In genomic region chr11:76928586-76928985, GRCm38 (mm10) we compare ENCODE assay signal across 18 mouse cellular contexts. TPM values are rescaled to one million over a fixed set of nuclear protein-coding genes. Genes with fewer than 3 reads are reported as not detected.
DNase-seq lines count a peak whose midpoint lies in the region; TF ChIP-seq lines count a peak whose summit lies in the region.
"Not testable (repeated sequence)": the region's sequence is repeated elsewhere in the genome, so short reads cannot be mapped to it uniquely, and the experiment has no call there.
"Had no signal": no experiment of that assay in that cellular context is flagged by ENCODE, and none has a peak within 500 bp of the region (broad histone marks: within the 10 kb centered on the region; RNA-seq: fewer than 3 reads in every experiment).

No protein-coding gene starts in this region.

- H3K27me3 ChIP-seq in kidney, adult 2 months (replicated peaks; ENCODE audit: control insufficient read depth, insufficient read depth, low read length); liver, adult 2 months (ENCODE audit: control insufficient read depth, insufficient read depth, low read length): not testable (repeated sequence)

- DNase-seq in kidney, adult 11 months, result peak; percentile 77
- peak; percentile 86 for DNase-seq in kidney, adult 2 months
- DNase-seq in kidney, adult 9 months, result peak; percentile 88
- DNase-seq in kidney, postnatal 25 days, result peak; percentile 36 to 76
- peak; percentile 73 for DNase-seq in liver, adult 2 months (ENCODE audit: extremely low read depth, low read depth, low spot score)

- 39% methylated on average over 8 of the region's 8 CpGs for WGBS in kidney, adult 2 months
- WGBS in liver, adult 2 months, result 48% methylated on average over 8 of the region's 8 CpGs

- not testable (repeated sequence) for H3K4me1 ChIP-seq in kidney, adult 2 months (ENCODE audit: control insufficient read depth, insufficient read depth, low read length); liver, adult 2 months (ENCODE audit: control insufficient read depth, insufficient read depth, low read length)

- not testable (repeated sequence) for TF ChIP-seq POLR2A in kidney, adult 2 months (IDR thresholded peaks at IDR 0.05; ENCODE audit: low read depth, low read length); liver, adult 2 months (IDR thresholded peaks at IDR 0.05; ENCODE audit: extremely low read depth, insufficient read depth, low read length)

- peak overlapping the region; percentile 50; the same call in 1 of the 2 replicates for H3K27ac ChIP-seq in kidney, adult 2 months (ENCODE audit: insufficient read depth, low read depth, low read length)
- H3K27ac ChIP-seq in liver, adult 2 months (replicated peaks; ENCODE audit: insufficient read depth, low read depth, low read length), result not testable (repeated sequence)

- not testable (repeated sequence) for TF ChIP-seq CTCF in kidney, adult 2 months (conservative IDR thresholded peaks at IDR 0.05; ENCODE audit: insufficient read depth, insufficient read length, low read depth, low read length); liver, adult 2 months (IDR thresholded peaks at IDR 0.05; ENCODE audit: low read depth, low read length)

- H3K79me2 ChIP-seq in liver, adult 2 months (ENCODE audit: control insufficient read depth, insufficient read depth, low read length), result not testable (repeated sequence)

- H3K4me3 ChIP-seq in kidney, adult 2 months (ENCODE audit: insufficient read depth, low read depth, low read length); liver, adult 2 months (ENCODE audit: insufficient read depth, low read depth, low read length): not testable (repeated sequence)

- H3K36me3 ChIP-seq in kidney, adult 2 months (ENCODE audit: control insufficient read depth, insufficient read depth, low read length); liver, adult 2 months (ENCODE audit: control insufficient read depth, insufficient read depth, low read length): not testable (repeated sequence)

- H3K9ac ChIP-seq in liver, adult 2 months (ENCODE audit: low read depth, low read length), result not testable (repeated sequence)

RNA-seq across cellular contexts. Expression of gene Blmh, which starts 4.0 kb away (rescaled TPM):
- polyA plus RNA-seq in kidney, adult 2 months (2012; rRNA removed), result 26.1 and 27.8 TPM in 2 replicates
- 43.6 and 45.8 TPM in 2 replicates for total RNA-seq in liver, adult 2 months (2014; rRNA removed)
- polyA plus RNA-seq in liver, adult 2 months (2012; rRNA removed), result 8.6 and 10.3 TPM in 2 replicates

RNA-seq across cellular contexts. Expression of gene Tmigd1, which starts 26.6 kb away (rescaled TPM):
- polyA plus RNA-seq in kidney, adult 2 months (2012; rRNA removed), result 36.1 and 39.0 TPM in 2 replicates
- total RNA-seq in liver, adult 2 months (2014; rRNA removed), result not detected in 2 replicates
- not detected in 2 replicates for polyA plus RNA-seq in liver, adult 2 months (2012; rRNA removed)
- total RNA-seq: common myeloid progenitor, adult 5-6 weeks; ES-E14; MEL had no signal
- polyA plus RNA-seq: adrenal gland, adult 2 months; brain, embryonic 14.5 days; C2C12; embryonic facial prominence, embryonic 11.5 days; embryonic facial prominence, embryonic 13.5 days; erythroblast, embryonic 14.5 days; forebrain, embryonic 10.5 days; forebrain, embryonic 12.5 days; forebrain, embryonic 14.5 days; forebrain, embryonic 16.5 days had no signal

Comparison
In these comparisons a context has a peak if more than half of its experiments do, and no peak if none do; other contexts are left out.
1. RNA of gene Tmigd1, which starts 26.6 kb away (polyA plus RNA-seq): 36.1 to 39.0 TPM in kidney, adult 2 months; not detected in liver, adult 2 months; every median in the first group is over 10 times any median in the second.
2. Peak in every context shown above with its lines, with median percentiles within 50 percentile points of each other: DNase-seq.